Mouse (Mus musculus) heart, adult 2 months (tissue): ENCODE results near the gene Trio.

Experiments used
- CTCF ChIP-seq: fragments of 200-600 bp; IDR thresholded peaks from 2 replicates; pipeline ENCODE4 v1.8.1; 2022; ENCODE audit warnings: antibody characterized with exemption, mild to moderate bottlenecking, moderate library complexity
- EP300 ChIP-seq: fragments of 200-500 bp; IDR thresholded peaks from 2 replicates; pipeline ENCODE4 v1.6.1; 2011; ENCODE audit warnings: low read depth, low read length, control low read depth; ENCODE audit not compliant: insufficient read depth
- POLR2A ChIP-seq: fragments of 200-500 bp; IDR thresholded peaks from 2 replicates; pipeline ENCODE4 v1.6.1; 2011; ENCODE audit warnings: mild to moderate bottlenecking, low read depth, low read length, control low read depth; ENCODE audit not compliant: insufficient read depth

DNA sequence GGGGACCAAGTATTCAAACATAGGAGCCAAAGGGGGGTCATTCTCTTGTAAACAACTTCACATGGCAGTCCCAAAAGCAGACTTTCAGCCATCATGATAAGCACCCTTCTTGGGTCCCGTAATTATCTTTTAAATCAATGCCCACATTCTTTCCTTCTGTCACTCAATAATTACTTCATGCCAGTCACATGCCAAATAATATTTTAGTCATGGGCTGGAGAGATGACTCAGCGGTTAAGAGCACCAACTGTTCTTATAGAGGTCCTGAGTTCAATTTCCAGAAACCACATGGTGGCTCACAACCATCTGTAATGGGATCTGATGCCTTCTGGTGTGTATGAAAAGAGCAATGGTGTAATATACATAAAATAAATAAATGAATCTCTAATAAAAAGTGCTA, 37.8 kb upstream of the Trio start:
- TF ChIP-seq CTCF = no peak
- TF ChIP-seq POLR2A = no peak
- no peak for TF ChIP-seq EP300
